Mouse (Mus musculus): ENCODE measurements at regions not wholly inside any gene's neighbourhood (a gene's known extent, or its start where the extent isn't known, plus 50 kb on each side); places are given as distances from the start of the nearest gene placed in this dataset.

DNA sequence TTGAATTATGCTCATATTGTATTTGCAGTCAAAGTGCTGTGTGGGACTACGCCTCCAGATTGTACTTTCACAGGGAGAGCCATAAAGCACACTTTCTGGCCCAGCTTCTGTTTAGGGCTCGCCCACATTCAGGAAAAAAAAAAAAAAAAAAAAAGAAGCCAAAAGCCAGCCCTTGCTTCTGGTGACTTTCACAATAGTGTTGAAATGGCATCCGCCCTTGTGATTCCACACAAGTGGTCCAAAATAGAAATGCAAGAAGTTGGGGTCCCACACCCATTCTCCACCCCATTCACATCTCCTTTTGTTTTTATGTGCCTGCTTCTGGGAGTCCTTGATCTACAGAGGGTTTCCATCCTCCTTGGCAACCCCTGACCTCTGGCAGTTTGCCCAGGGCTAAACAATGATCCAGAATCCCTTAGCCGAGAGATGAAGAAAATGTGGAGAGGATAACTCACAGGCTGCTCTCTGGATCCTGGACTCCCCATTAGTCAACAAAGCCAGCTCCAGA, 144.3 kb upstream of the Lyplal1 start:
- WGBS (ENCODE audit: insufficient replicate concordance): 46% methylated on average over 4 of the region's 4 CpGs
- Histone ChIP-seq H3K4me1 (no peaks in the 10 kb centered on the region), H3K9me3 (replicated peaks) (0 out of 2 replicates have a peak, but pooled peaks cover 4% of the 10 kb centered on the region), H3K27me3 (replicated peaks) (no peaks in the 10 kb centered on the region), H3K4me3 (no peak overlapping the region), H3K27ac (no peak overlapping the region), H3K4me2 (no peak overlapping the region), H3K9ac (no peak overlapping the region), H3K36me3 (no peaks in the 10 kb centered on the region)
- no peak for ATAC-seq

DNA sequence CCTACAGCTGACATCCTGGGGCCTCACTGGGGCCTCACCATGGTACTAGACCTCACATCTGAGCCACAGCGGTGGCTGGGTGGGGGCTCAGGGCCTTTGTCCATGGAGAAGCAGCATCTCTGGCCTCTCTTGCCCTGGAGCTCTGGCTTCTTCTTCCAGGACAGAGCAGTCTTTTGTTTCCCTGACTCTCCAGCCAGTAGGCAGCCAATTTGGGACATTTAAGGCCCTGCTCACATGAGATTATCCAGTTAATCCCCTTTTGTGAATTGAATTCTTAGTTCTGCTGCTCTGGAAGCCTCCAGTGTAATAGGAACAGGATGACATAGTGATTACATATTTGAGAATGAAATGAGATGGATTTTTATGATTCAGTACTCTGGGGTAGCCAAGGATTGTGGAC, 140.5 kb upstream of the Lyplal1 start:
- H3K9ac ChIP-seq: no peak overlapping the region
- H3K4me3 ChIP-seq: no peak overlapping the region
- H3K27me3 ChIP-seq (replicated peaks): no peaks in the 10 kb centered on the region
- no peak for ATAC-seq
- H3K4me1 ChIP-seq: no peaks in the 10 kb centered on the region
- no peaks in the 10 kb centered on the region for H3K36me3 ChIP-seq
- WGBS (ENCODE audit: insufficient replicate concordance): 65% methylated on average over 1 of the region's 1 CpGs
- no peaks in the 10 kb centered on the region for H3K9me3 ChIP-seq (replicated peaks)
- no peak overlapping the region for H3K4me2 ChIP-seq
- H3K27ac ChIP-seq: no peak overlapping the region

DNA sequence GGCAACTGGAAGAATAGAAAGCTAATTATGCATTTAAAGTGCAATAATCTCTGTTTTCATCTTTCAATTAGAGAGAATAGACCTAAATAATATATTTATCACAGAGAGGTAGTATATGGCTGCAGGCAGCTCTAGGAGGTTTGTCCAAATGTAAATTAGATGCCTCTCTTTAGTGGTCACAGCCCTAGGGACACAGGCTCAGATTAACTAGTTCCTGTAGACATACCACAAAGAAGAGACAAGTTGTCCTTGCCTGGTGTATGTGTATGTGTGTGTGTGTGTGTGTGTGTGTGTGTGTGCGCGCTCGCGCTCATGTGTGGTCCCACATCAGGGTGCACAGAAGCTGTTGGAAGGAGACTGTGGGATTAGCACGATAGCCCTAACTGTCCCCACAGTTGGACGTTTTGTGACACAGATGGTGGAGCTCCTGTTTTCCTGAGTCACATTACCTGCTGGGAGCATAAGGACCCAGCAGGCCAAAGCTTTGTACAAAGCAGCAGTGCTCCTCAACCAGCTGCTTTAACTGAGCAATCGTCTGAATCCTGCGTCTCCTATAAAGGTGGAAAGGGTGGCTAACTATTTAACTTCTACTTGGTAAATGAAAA, 138.5 kb upstream of the Lyplal1 start:
- Histone ChIP-seq H3K27ac (no peak overlapping the region), H3K4me3 (no peak overlapping the region), H3K27me3 (replicated peaks) (no peaks in the 10 kb centered on the region), H3K36me3 (no peaks in the 10 kb centered on the region), H3K9me3 (replicated peaks) (no peaks in the 10 kb centered on the region), H3K9ac (no peak overlapping the region), H3K4me2 (no peak overlapping the region), H3K4me1 (no peaks in the 10 kb centered on the region)
- WGBS (ENCODE audit: insufficient replicate concordance): 79% methylated on average over 8 of the region's 8 CpGs
- no peak for ATAC-seq

DNA sequence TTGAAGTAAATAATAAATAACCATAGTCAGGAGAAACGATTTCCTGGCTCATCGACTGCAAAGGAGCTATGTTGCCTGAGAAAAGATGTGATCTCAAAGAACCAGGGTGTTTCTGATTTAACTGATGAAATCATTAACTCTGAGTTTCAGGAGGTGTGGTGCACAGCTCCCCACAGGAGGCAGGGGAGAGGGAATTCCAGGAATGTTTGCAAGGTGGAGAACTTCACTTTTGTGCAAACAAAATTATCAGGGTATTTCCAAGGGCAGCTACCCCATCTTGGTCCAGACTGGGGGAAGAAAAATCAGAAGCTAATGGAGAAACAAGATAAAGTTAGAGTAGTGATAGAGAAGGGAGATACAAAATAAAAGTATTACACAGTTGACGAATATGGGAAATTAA, 137.4 kb upstream of the Lyplal1 start:
- Histone ChIP-seq H3K36me3 (no peaks in the 10 kb centered on the region), H3K4me2 (no peak overlapping the region), H3K4me1 (no peaks in the 10 kb centered on the region), H3K27ac (no peak overlapping the region), H3K4me3 (no peak overlapping the region), H3K9ac (no peak overlapping the region), H3K27me3 (replicated peaks) (no peaks in the 10 kb centered on the region), H3K9me3 (replicated peaks) (no peaks in the 10 kb centered on the region)
- WGBS (ENCODE audit: insufficient replicate concordance): 46% methylated on average over 3 of the region's 3 CpGs
- no peak for ATAC-seq

DNA sequence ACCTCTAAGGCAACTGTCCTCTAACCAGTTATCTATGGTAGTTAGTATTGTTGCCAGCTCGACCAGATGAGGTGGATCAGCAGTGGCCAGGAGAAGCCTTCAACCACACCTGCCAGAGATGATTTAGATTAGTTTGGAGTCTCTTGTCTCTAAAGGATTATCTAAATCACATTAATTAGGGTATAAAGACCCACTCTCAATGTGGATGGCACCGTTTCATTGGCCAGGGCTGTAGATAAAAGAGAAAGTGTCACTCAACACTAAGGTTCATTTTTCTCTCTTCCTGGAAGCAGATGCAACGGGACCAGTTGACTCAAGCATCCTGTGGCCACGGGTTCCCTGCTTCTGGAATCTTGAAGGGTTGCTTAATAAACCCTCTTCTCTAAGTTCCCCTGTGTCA, 135.4 kb upstream of the Lyplal1 start:
- Histone ChIP-seq H3K27ac (no peak overlapping the region), H3K27me3 (replicated peaks) (no peaks in the 10 kb centered on the region), H3K9me3 (replicated peaks) (no peaks in the 10 kb centered on the region), H3K4me1 (no peaks in the 10 kb centered on the region), H3K4me3 (no peak overlapping the region), H3K9ac (no peak overlapping the region), H3K36me3 (no peaks in the 10 kb centered on the region), H3K4me2 (no peak overlapping the region)
- 43% methylated on average over 4 of the region's 4 CpGs for WGBS (ENCODE audit: insufficient replicate concordance)
- ATAC-seq: no peak

DNA sequence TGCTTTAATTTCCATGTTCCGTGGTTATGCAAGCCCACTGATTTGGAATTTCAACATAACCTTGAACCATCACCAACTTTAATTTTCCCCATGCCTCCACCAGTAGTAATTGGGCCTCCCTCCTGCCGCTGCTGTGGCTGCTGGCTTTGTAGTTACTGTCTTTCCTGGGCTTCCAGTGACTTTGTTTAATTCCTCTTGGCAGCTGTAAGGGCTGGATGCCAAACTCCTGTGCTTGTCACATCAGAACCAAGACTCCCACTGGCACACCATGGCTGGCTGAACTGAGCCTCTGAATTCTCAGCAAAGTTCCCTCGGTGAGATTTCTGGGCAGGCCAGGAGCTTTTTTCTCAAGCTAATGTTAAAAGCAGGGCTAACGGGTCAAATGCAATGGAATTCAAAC, 133.2 kb upstream of the Lyplal1 start:
- H3K9ac ChIP-seq: no peak overlapping the region
- WGBS (ENCODE audit: insufficient replicate concordance): 58% methylated on average over 4 of the region's 4 CpGs
- H3K27me3 ChIP-seq (replicated peaks): no peaks in the 10 kb centered on the region
- H3K4me3 ChIP-seq: no peak overlapping the region
- H3K9me3 ChIP-seq (replicated peaks): no peaks in the 10 kb centered on the region
- no peak for ATAC-seq
- no peaks in the 10 kb centered on the region for H3K36me3 ChIP-seq
- no peak overlapping the region for H3K4me2 ChIP-seq
- H3K4me1 ChIP-seq: no peaks in the 10 kb centered on the region
- no peak overlapping the region for H3K27ac ChIP-seq

DNA sequence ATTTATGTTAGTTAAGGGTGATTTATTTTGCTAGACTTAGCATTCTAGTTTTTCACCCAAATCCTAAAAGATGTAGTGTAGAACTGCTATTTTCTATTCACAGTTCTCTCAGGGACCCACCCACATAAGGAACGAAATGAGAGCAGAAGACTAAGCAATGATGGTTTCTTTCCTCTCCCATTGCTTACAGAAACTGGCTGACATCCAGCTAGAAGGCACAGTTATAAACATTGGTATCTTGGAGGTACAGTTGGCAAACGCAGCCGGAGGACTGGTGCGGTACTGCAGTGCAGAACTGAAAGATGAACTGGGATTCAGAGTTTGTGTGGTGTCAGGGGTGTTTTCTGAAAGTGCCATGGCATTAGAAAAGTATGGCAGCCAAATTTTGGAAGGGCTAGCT, 132.1 kb upstream of the Lyplal1 start:
- 72% methylated on average over 4 of the region's 4 CpGs for WGBS (ENCODE audit: insufficient replicate concordance)
- Histone ChIP-seq H3K9me3 (replicated peaks) (no peaks in the 10 kb centered on the region), H3K36me3 (no peaks in the 10 kb centered on the region), H3K4me3 (no peak overlapping the region), H3K9ac (no peak overlapping the region), H3K4me2 (no peak overlapping the region), H3K4me1 (no peaks in the 10 kb centered on the region), H3K27me3 (replicated peaks) (no peaks in the 10 kb centered on the region), H3K27ac (no peak overlapping the region)
- ATAC-seq: no peak

DNA sequence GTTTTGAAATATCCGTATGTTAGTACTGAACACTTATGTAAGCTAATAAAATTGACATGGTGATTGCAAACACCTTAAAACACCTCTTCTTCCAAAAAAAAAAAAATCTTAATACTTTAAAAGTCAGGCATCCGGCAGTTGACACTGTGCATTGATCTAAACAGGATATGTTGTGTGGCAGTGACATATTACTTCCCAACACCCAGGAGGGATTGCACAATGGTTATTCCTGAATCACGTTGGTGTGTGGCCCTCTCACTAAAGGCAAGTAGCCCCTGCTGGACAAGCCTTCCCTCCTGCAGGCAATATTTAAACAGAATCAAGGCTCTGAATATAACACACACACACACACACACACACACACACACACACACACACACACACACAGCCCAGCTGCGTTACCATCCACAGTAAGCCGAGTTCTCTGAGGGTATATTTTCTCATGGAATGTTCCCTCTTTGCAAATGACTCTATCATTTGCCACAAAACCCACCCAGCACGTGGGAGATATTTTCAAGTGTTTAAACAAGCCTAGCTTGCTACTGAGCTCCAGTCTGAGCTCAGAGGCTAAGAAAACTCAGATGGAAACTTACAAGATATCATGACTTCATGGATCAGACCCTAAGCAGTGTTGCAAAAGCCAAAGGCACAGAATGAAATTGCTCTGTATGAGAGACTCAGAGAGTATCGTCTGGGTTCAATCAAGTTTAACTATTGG, 128.8 kb upstream of the Lyplal1 start:
- H3K27me3 ChIP-seq (replicated peaks): no peaks in the 10 kb centered on the region
- no peak overlapping the region for H3K4me3 ChIP-seq
- H3K27ac ChIP-seq: no peak overlapping the region
- 54% methylated on average over 7 of the region's 7 CpGs for WGBS (ENCODE audit: insufficient replicate concordance)
- no peak overlapping the region for H3K4me2 ChIP-seq
- ATAC-seq: no peak
- H3K9me3 ChIP-seq (replicated peaks): no peaks in the 10 kb centered on the region
- no peaks in the 10 kb centered on the region for H3K36me3 ChIP-seq
- no peak overlapping the region for H3K9ac ChIP-seq
- no peaks in the 10 kb centered on the region for H3K4me1 ChIP-seq

DNA sequence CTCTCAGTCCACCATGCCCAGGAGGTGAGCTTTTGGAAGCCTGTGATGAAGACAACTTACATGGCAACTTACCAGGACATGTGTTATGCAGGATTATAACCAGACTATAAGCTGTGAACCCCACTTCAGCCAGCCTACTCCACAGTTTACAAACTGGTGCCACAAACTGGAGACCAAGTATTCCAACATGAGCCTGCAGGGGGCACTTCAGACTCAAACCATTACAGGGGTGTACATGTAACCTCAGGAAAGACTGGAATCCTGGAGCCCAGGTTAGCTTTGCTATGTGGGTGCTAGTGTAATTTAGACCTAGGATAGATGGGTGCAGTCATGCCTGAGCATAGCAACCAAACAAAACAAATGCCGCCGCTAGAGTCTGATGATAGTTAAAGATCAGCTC, 124.0 kb upstream of the Lyplal1 start:
- ATAC-seq: no peak
- Histone ChIP-seq H3K4me1 (no peaks in the 10 kb centered on the region), H3K4me3 (no peak overlapping the region), H3K27me3 (replicated peaks) (no peaks in the 10 kb centered on the region), H3K27ac (no peak overlapping the region), H3K9ac (no peak overlapping the region), H3K36me3 (no peaks in the 10 kb centered on the region), H3K4me2 (no peak overlapping the region), H3K9me3 (replicated peaks) (no peaks in the 10 kb centered on the region)
- WGBS (ENCODE audit: insufficient replicate concordance): 86% methylated on average over 2 of the region's 2 CpGs

DNA sequence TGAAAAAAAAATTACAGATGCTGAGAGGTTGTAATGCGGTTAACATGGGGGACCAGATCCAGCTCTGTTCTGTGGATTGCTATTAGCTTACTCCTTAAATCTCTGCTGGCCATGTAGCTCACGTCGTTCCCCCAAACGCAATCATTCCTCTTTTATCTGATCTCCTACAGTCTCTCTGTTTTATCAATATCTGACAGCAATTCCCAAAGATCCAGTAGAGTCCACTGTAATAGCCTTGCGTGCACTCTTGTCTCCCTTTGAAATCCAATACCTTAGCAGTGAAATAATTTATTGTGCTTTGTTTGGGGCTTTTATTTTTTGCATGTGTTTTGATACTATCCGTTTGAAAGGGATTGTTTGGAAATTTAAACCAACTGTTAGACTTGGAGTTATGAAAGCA, 120.4 kb upstream of the Lyplal1 start:
- no peaks in the 10 kb centered on the region for H3K4me1 ChIP-seq
- no peak overlapping the region for H3K4me2 ChIP-seq
- no peaks in the 10 kb centered on the region for H3K36me3 ChIP-seq
- H3K27ac ChIP-seq: no peak overlapping the region
- H3K9ac ChIP-seq: no peak overlapping the region
- no peak for ATAC-seq
- H3K4me3 ChIP-seq: no peak overlapping the region
- 60% methylated on average over 6 of the region's 6 CpGs for WGBS (ENCODE audit: insufficient replicate concordance)
- no peaks in the 10 kb centered on the region for H3K27me3 ChIP-seq (replicated peaks)
- H3K9me3 ChIP-seq (replicated peaks): no peaks in the 10 kb centered on the region

DNA sequence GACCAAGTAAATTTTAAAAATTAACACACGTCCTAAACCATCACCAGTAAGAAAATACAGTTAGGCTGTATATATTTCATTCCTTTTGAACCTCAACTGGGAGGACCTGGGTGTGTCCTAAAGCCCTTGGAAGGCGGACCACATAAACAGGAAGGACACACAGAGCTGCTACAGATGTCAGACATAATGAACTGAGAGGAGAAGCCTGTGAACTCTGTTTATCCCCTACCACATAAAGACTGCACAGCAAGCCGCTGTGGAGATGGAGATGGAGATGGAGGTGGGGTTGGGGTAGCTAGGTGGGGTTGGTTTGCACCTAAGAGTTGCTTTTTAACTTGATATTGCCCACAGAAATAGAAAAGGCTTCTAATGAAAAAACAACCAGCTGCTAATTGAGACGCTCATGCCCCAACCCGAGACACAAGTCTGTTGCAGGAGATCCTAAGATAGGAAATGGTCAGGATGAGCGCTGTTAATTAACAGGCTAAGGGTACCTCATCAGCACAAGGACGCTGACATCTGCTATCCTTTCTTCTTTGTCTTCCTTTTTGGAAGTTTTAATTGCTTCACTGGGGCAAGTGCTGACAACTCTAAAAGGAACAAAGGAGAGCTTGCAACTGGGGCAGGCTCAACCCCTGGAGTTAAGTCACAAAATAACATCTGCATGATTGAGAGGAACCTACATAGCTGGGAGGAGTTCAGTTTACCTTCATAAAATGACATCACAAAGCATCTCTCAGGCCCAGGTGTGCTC, 119.3 kb upstream of the Lyplal1 start:
- 50% methylated on average over 7 of the region's 7 CpGs for WGBS (ENCODE audit: insufficient replicate concordance)
- Histone ChIP-seq H3K27me3 (replicated peaks) (no peaks in the 10 kb centered on the region), H3K9ac (no peak overlapping the region), H3K4me3 (no peak overlapping the region), H3K36me3 (no peaks in the 10 kb centered on the region), H3K4me2 (no peak overlapping the region), H3K4me1 (no peaks in the 10 kb centered on the region), H3K27ac (no peak overlapping the region), H3K9me3 (replicated peaks) (no peaks in the 10 kb centered on the region)
- no peak for ATAC-seq

DNA sequence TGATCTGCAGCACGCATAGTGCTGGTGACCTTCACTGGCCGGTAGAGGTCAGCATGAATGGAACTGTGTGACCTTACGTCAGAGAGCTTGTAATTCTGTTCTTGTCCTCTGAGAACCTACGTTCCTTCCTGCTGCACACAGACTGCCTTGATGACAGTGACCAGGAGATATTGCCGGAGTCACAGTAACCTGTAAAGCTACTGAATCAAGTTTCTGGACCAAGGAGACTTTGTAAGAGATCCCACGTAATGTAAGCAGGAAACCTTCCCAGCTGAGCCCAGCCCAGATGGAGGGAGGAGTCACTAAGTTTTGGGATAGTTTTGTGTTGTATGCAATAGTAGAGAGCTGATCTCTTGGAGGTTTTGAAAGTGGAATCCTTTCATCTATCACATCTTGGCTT, 117.4 kb upstream of the Lyplal1 start:
- Histone ChIP-seq H3K4me2 (no peak overlapping the region), H3K4me1 (no peaks in the 10 kb centered on the region), H3K27ac (no peak overlapping the region), H3K36me3 (no peaks in the 10 kb centered on the region), H3K4me3 (no peak overlapping the region), H3K9ac (no peak overlapping the region), H3K27me3 (replicated peaks) (no peaks in the 10 kb centered on the region), H3K9me3 (replicated peaks) (no peaks in the 10 kb centered on the region)
- ATAC-seq: no peak
- 65% methylated on average over 6 of the region's 6 CpGs for WGBS (ENCODE audit: insufficient replicate concordance)

Measured in liver, embryonic 12.5 days (tissue).